Mouse (Mus musculus) mammary gland, adult 2 months (tissue): Measurements from ENCODE around the gene Polr2b. TPM values are rescaled to one million over a fixed set of nuclear protein-coding genes. Genes with fewer than 3 reads are reported as not detected.

Source experiments
- polyA plus RNA-seq: library from polyadenylated mRNA; depleted of rRNA; stranded (reverse); fragments of >200 nt; gene quantifications from 2 replicates; pipeline ENCODE4 v1.2.3, GENCODE M21; 2012; ENCODE audit warnings: low replicate concordance; rRNA removed

The Polr2b gene
- 8.8 and 16.3 TPM in 2 replicates for polyA plus RNA-seq

DNA sequence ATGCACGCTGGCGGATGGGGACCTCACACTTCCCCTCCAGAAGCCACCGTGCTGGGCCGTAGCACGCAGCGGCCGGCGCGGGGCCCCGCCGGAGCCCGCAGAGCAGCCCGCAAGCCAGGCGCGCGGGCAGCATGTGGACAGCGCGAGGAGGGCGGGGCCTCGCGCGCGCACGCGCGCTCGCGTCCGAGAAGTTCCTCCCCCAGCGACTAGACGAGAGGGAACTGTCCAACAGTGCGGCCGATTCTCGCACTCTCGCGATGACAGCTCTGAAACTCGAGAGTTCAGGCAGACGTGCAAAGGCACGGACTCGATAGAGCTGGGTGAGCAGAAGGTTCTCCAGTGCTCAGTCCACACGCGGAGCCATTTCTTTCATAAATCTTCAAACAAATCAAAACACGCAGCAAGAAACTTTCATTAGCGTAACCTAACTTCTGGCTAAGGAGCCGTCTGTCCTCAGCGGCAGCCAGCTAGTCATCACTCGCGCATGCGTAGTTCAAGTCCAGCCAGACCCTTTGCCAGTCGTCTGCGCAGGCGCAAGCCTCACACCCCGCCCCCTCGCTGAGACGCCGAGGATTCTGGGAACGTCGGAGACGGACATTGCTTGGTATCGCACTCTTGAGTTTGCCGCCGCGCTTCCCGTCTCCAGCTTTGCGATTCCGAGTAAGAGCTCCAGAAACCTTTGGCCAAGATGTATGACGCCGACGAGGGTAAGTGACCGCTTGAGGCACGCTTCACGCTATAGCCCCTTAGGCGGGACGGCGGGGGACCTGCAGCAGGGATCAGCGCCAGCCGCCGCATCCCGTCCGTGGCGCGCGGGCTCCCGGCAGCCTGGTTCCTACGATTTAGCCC lies at the start of gene Polr2b, which contains the start of gene Noa1:
TSS of gene Polr2b (plus strand) at position 224 of the 849 bp plus-strand sequence.
TSS of gene Noa1 (minus strand) at position 161 of the 849 bp plus-strand sequence.

DNA sequence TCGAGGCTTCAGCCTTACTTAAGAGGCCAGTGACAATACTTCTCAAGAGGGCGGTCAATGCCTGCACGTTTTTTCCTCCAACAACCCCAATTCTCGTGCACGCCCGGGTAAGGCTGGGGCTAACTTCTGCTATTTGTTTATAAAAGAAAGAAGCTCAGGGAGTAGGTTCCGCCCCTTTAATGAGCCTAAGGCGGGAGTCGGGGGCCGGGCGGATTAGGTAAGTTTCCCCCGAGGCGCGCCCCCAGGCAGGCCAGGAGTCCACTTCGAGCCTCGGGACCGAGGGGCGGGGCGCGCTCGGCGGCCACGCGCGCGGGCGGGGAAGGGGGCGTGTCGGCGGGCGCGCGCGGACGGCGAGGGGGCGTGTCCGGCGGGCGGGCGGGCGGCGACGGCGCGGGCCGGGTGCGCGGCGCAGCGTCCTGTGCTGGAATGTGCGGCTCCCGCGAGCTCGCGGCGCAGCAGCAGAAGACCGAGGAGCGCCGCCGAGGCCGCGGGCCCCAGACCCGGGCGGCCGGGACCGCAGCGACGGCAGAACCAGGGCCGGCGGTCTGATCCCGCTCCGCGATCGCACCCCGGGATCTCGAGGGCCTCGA lies 44.8 kb upstream of the Polr2b start, which contains the start of gene Rest:
TSS of gene Rest (plus strand) at position 411 of the 590 bp plus-strand sequence.

Other genes with a start within 250 kb of the Polr2b start
- 15.9 and 32.1 TPM in 2 replicates for gene Hopx, start 195.0 kb upstream of the Polr2b start, polyA plus RNA-seq
- gene Spink2, start 98.7 kb upstream of the Polr2b start, polyA plus RNA-seq, result 0.33 and 2.0 TPM in 2 replicates
- 6.7 and 8.1 TPM in 2 replicates for gene Rest, start 44.7 kb upstream of the Polr2b start, polyA plus RNA-seq
- gene Noa1, start 63 bp upstream of the Polr2b start, polyA plus RNA-seq, result 12.3 and 23.8 TPM in 2 replicates
- 843 and 4,459 TPM in 2 replicates for gene Igfbp7, start 97.9 kb downstream of the Polr2b start, polyA plus RNA-seq